Mouse (Mus musculus) CH12.LX (cell line): ENCODE results near the gene Dnajc1. TPM values are rescaled to one million over a fixed set of nuclear protein-coding genes. Genes with fewer than 3 reads are reported as not detected.

Experiments
- DNase-seq: peaks from one replicate; pipeline ENCODE4 v3.0.0-alpha.2; 2013; ENCODE audit errors: extremely low read depth
- H3K27ac ChIP-seq: 2 replicates; pipeline ENCODE4 v1.5.1; 2012; ENCODE audit warnings: low read depth, mild to moderate bottlenecking, control low read depth, moderate library complexity; ENCODE audit not compliant: insufficient read depth
- H3K27me3 ChIP-seq: replicated peaks from 2 replicates; pipeline ENCODE3; 2012; ENCODE audit warnings: inconsistent platforms
- H3K36me3 ChIP-seq, 2 experiments: replicated peaks in 1 of 2; 2 replicates each; pipeline versions ENCODE3 to v1.6.1; 2012; ENCODE audit warnings: inconsistent platforms in 1 of 2, low read length in 1 of 2, mild to moderate bottlenecking in 1 of 2, mixed read lengths in 1 of 2, moderate library complexity in 1 of 2; ENCODE audit not compliant: control insufficient read depth in 1 of 2, insufficient read depth in 1 of 2
- H3K4me1 ChIP-seq, 2 experiments: 2 replicates each; pipeline ENCODE4 v1.6.1; 2012; ENCODE audit warnings: inconsistent platforms in 1 of 2, moderate library complexity in 1 of 2; ENCODE audit not compliant: insufficient read depth in 2 of 2, control insufficient read depth in 1 of 2
- H3K4me2 ChIP-seq: 2 replicates; pipeline ENCODE4 v1.6.1; 2012; ENCODE audit warnings: low read depth, mild to moderate bottlenecking, control low read depth; ENCODE audit not compliant: poor library complexity, insufficient read depth, severe bottlenecking
- H3K4me3 ChIP-seq, 3 experiments: fragments of 150-350 bp in 1 of 3; sonication (generic) in 1 of 3; replicated peaks in 1 of 3; 2 replicates each; pipeline versions ENCODE3 to v1.5.1; 2011 to 2012; ENCODE audit warnings: low read depth in 2 of 3, low read length in 2 of 3, mild to moderate bottlenecking in 2 of 3, moderate library complexity in 2 of 3, control low read depth in 1 of 3, improper control_type of control experiment in 1 of 3, inconsistent platforms in 1 of 3, mixed read lengths in 1 of 3; ENCODE audit not compliant: poor library complexity in 1 of 3
- H3K79me2 ChIP-seq: replicated peaks from 2 replicates; pipeline ENCODE4 v1.6.1; 2012; ENCODE audit warnings: mild to moderate bottlenecking, moderate library complexity; ENCODE audit not compliant: control insufficient read depth, poor library complexity, insufficient read depth, severe bottlenecking; ENCODE audit errors: extremely low read depth
- H3K9ac ChIP-seq: 2 replicates; pipeline ENCODE4 v1.6.1; 2012; ENCODE audit warnings: low read depth, mild to moderate bottlenecking, control low read depth, moderate library complexity; ENCODE audit not compliant: insufficient read depth
- H3K9me3 ChIP-seq: replicated peaks from 2 replicates; pipeline ENCODE3; 2012; ENCODE audit warnings: low read length, inconsistent platforms, mixed read lengths
- BHLHE40 ChIP-seq: IDR thresholded peaks from 2 replicates; pipeline ENCODE4 v1.6.1; 2011; ENCODE audit warnings: mild to moderate bottlenecking, low read depth, low read length, improper control_type of control experiment
- CHD1 ChIP-seq: IDR thresholded peaks from 2 replicates; pipeline ENCODE4 v1.6.1; 2012; ENCODE audit warnings: low read depth, low read length, improper control_type of control experiment, inconsistent platforms
- CHD2 ChIP-seq: IDR thresholded peaks from 2 replicates; pipeline ENCODE4 v1.6.1; 2011; ENCODE audit warnings: low read length, improper control_type of control experiment
- ELF1 ChIP-seq: IDR thresholded peaks from 2 replicates; pipeline ENCODE4 v1.6.1; 2014; ENCODE audit warnings: low read depth, mild to moderate bottlenecking, inconsistent platforms, low read length, improper control_type of control experiment
- JUN ChIP-seq: IDR thresholded peaks from 2 replicates; pipeline ENCODE4 v1.6.1; 2011; ENCODE audit warnings: low read depth, mild to moderate bottlenecking, low read length, improper control_type of control experiment, moderate library complexity; ENCODE audit not compliant: insufficient read depth
- MAFK ChIP-seq: IDR thresholded peaks from 2 replicates; pipeline ENCODE4 v1.6.1; 2011; ENCODE audit warnings: low read length, improper control_type of control experiment; ENCODE audit not compliant: insufficient replicate concordance
- MAZ ChIP-seq: IDR thresholded peaks from 2 replicates; pipeline ENCODE4 v1.6.1; 2012; ENCODE audit warnings: low read depth, mild to moderate bottlenecking, inconsistent platforms, low read length, improper control_type of control experiment, moderate library complexity
- MEF2A ChIP-seq: IDR thresholded peaks from 2 replicates; pipeline ENCODE4 v1.6.1; 2014; ENCODE audit warnings: low read depth, mild to moderate bottlenecking, inconsistent platforms, low read length, improper control_type of control experiment, borderline replicate concordance
- NRF1 ChIP-seq: IDR thresholded peaks from 2 replicates; pipeline ENCODE4 v1.6.1; 2014; ENCODE audit warnings: low read depth, mild to moderate bottlenecking, inconsistent platforms, low read length, improper control_type of control experiment, moderate library complexity
- PAX5 ChIP-seq: IDR thresholded peaks from 2 replicates; pipeline ENCODE4 v1.6.1; 2012; ENCODE audit warnings: low read length, inconsistent platforms, mixed read lengths
- POLR2A ChIP-seq: IDR thresholded peaks from 2 replicates; pipeline ENCODE4 v1.6.1; 2011; ENCODE audit warnings: low read depth, mild to moderate bottlenecking, improper control_type of control experiment, low read length
- POLR2AphosphoS2 ChIP-seq: IDR thresholded peaks from 2 replicates; pipeline ENCODE4 v1.6.1; 2011; ENCODE audit warnings: low read depth, low read length, improper control_type of control experiment
- RCOR1 ChIP-seq: conservative IDR thresholded peaks from 2 replicates; pipeline ENCODE4 v1.6.1; 2012; ENCODE audit warnings: low read depth, mild to moderate bottlenecking, inconsistent platforms, low read length, improper control_type of control experiment
- SMC3 ChIP-seq: IDR thresholded peaks from 2 replicates; pipeline ENCODE4 v1.6.1; 2011; ENCODE audit warnings: low read depth, low read length, improper control_type of control experiment
- TCF12 ChIP-seq: IDR thresholded peaks from 2 replicates; pipeline ENCODE4 v1.6.1; 2014; ENCODE audit warnings: low read depth, mild to moderate bottlenecking, inconsistent platforms, low read length, improper control_type of control experiment
- USF2 ChIP-seq: conservative IDR thresholded peaks from 2 replicates; pipeline ENCODE4 v1.6.1; 2011; ENCODE audit warnings: low read depth, low read length, improper control_type of control experiment
- ZC3H11A ChIP-seq: IDR thresholded peaks from 2 replicates; pipeline ENCODE4 v1.6.1; 2012; ENCODE audit warnings: low read depth, mild to moderate bottlenecking, inconsistent platforms, low read length, improper control_type of control experiment
- ZKSCAN1 ChIP-seq: IDR thresholded peaks from 2 replicates; pipeline ENCODE4 v1.6.1; 2012; ENCODE audit warnings: low read depth, inconsistent platforms, low read length, improper control_type of control experiment, borderline replicate concordance
- ZMIZ1 ChIP-seq: IDR thresholded peaks from 2 replicates; pipeline ENCODE4 v1.6.1; 2012; ENCODE audit warnings: low read depth, mild to moderate bottlenecking, inconsistent platforms, low read length, improper control_type of control experiment
- dilution Hi-C: fragments of 300-500 bp; cut with MboI; formaldehyde crosslinking; loops from 2 replicates; pipeline ENCODE4 v1.14.3; 2020; ENCODE audit warnings: low sequenced_read_pairs; ENCODE audit not compliant: extremely low pct_unique_long_range_greater_than_20kb, extremely low pct_ligation_motif_present
- in situ Hi-C: fragments of 300-500 bp; cut with MboI; formaldehyde crosslinking; loops from 3 replicates; pipeline ENCODE4 v1.14.3; 2019; ENCODE audit warnings: low sequenced_read_pairs, low pct_ligation_motif_present, low pct_unique_long_range_greater_than_20kb, mixed read lengths
- polyA plus RNA-seq: library from polyadenylated mRNA; unstranded; fragments of >175 nt; gene quantifications from 2 replicates; pipeline ENCODE4 v1.2.1, GENCODE M21; 2012; ENCODE audit warnings: low read depth; ENCODE audit not compliant: insufficient read length
- total RNA-seq, 2 experiments: library from RNA; depleted of rRNA; stranded (reverse); fragments of 300-350 nt in 1 of 2; fragments of >200 nt in 1 of 2; gene quantifications; 2 replicates each; pipeline ENCODE4 v1.2.3; 2012 to 2014

Gene Dnajc1
- total and polyA plus RNA-seq, 3 experiments = 13.5 to 32.9 (median 17.1) TPM

- H3K4me3 ChIP-seq = no peak overlapping the region
- in situ Hi-C loops (no loop called here), dilution Hi-C loops (no loop called here)
- H3K4me2 ChIP-seq = no peak overlapping the region
- H3K9me3 ChIP-seq = no peaks in the 10 kb centered on the region
- DNase-seq = no peak
- no peak overlapping the region for H3K27ac ChIP-seq
- peaks cover 22 to 51% of the 10 kb centered on the region in 2 experiments for H3K36me3 ChIP-seq
- H3K9ac ChIP-seq = no peak overlapping the region
- peaks cover 3% of the 10 kb centered on the region for H3K79me2 ChIP-seq
- H3K4me1 ChIP-seq = peaks cover 0 to 6% of the 10 kb centered on the region in 2 experiments; a peak in 1 of 4 replicates
- H3K27me3 ChIP-seq = no peaks in the 10 kb centered on the region
- TF ChIP-seq CHD1 (no peak), MEF2A (no peak), BHLHE40 (no peak), ZC3H11A (no peak), JUN (no peak), TCF12 (no peak), MAFK (no peak), POLR2AphosphoS2 (no peak), ZKSCAN1 (no peak), MAZ (no peak), RCOR1 (no peak), POLR2A (no peak), NRF1 (no peak), USF2 (no peak), ZMIZ1 (no peak), SMC3 (no peak), CHD2 (no peak)
These were observed 231.6 kb downstream of the Dnajc1 start for GRCm38 (mm10) chr2:18160992-18161391.

GRCm38 (mm10) chr2:18159426-18159825 lies 233.2 kb downstream of the Dnajc1 start:
- in situ Hi-C loops (no loop called here), dilution Hi-C loops (no loop called here)
- no peak for DNase-seq
- Histone ChIP-seq H3K27ac (no peak overlapping the region), H3K9me3 (no peaks in the 10 kb centered on the region), H3K27me3 (no peaks in the 10 kb centered on the region), H3K9ac (no peak overlapping the region), H3K4me1 (peaks cover 0 to 6% of the 10 kb centered on the region in 2 experiments; a peak in 1 of 4 replicates), H3K4me3 (no peak overlapping the region), H3K36me3 (peaks cover 21 to 56% of the 10 kb centered on the region in 2 experiments), H3K4me2 (no peak overlapping the region), H3K79me2 (peaks cover 3% of the 10 kb centered on the region)
- TF ChIP-seq ELF1 (no peak), PAX5 (no peak), MAFK (0 out of 2 replicates have a peak, but pooled peaks have one; percentile 21)
